Mouse (Mus musculus): Measurements from ENCODE around the gene Hist2h2aa1. TPM values are rescaled to one million over a fixed set of nuclear protein-coding genes. Genes with fewer than 3 reads are reported as not detected.
A peak's percentile ranks its signal among the peaks of the same experiment; 100 is the strongest.
"Not testable (repeated sequence)": the region's sequence is repeated elsewhere in the genome, so short reads cannot be mapped to it uniquely, and the experiment has no call there.

The Hist2h2aa1 gene
- total and polyA plus RNA-seq, 2 experiments, result 230 to 428 TPM

DNA sequence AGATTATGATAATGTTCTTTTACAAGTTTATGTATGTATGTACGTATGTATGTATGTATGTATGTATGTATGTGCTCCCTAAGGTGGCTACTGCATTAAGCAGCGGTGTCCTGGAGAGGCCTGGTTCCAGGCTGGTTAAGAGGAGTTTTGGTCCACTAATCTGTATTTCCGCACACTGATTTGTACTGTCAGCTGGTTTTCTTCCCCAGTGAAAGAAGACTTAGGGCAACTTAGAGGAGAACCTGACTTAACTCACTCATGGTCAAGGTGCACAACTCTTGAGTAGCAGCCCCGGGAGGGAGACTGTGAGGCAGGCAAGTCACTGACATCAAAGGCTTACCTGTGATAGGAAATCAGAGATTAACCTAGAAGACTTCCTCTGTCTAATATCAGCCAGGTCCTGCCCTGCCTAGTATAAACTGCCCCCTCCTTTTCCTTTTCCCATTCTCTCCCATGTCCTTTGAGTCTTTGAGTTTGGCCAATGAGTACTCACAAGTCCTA, 8.4 kb upstream of the Hist2h2aa1 start:
- WGBS, result 86% methylated on average over 4 of the region's 4 CpGs
- TF ChIP-seq CTCF (IDR thresholded peaks at IDR 0.05; ENCODE audit: low read depth, low read length) (no peak), POLR2A (IDR thresholded peaks at IDR 0.05; ENCODE audit: extremely low read depth, insufficient read depth, low read length) (no peak)
- Histone ChIP-seq H3K4me1 (ENCODE audit: control insufficient read depth, insufficient read depth, low read length) (peaks cover 5% of the 10 kb centered on the region; the same call in 1 of the 2 replicates), H3K4me3 (ENCODE audit: insufficient read depth, low read depth, low read length) (no peak overlapping the region), H3K9ac (ENCODE audit: low read depth, low read length) (no peak overlapping the region), H3K36me3 (ENCODE audit: control insufficient read depth, insufficient read depth, low read length) (no peaks in the 10 kb centered on the region), H3K27me3 (ENCODE audit: control insufficient read depth, insufficient read depth, low read length) (no peaks in the 10 kb centered on the region), H3K79me2 (ENCODE audit: control insufficient read depth, insufficient read depth, low read length) (no peaks in the 10 kb centered on the region), H3K27ac (replicated peaks; ENCODE audit: insufficient read depth, low read depth, low read length) (no peak overlapping the region)
- DNase-seq (ENCODE audit: extremely low read depth, low read depth, low spot score), result no peak

- Histone ChIP-seq H3K4me1 (ENCODE audit: control insufficient read depth, insufficient read depth, low read length) (peaks cover 5% of the 10 kb centered on the region; the same call in 1 of the 2 replicates), H3K4me3 (ENCODE audit: insufficient read depth, low read depth, low read length) (no peak overlapping the region), H3K27me3 (ENCODE audit: control insufficient read depth, insufficient read depth, low read length) (no peaks in the 10 kb centered on the region), H3K79me2 (ENCODE audit: control insufficient read depth, insufficient read depth, low read length) (no peaks in the 10 kb centered on the region), H3K36me3 (ENCODE audit: control insufficient read depth, insufficient read depth, low read length) (no peaks in the 10 kb centered on the region), H3K9ac (ENCODE audit: low read depth, low read length) (no peak overlapping the region), H3K27ac (replicated peaks; ENCODE audit: insufficient read depth, low read depth, low read length) (no peak overlapping the region)
- DNase-seq (ENCODE audit: extremely low read depth, low read depth, low spot score), result no peak
- no peak for TF ChIP-seq POLR2A (IDR thresholded peaks at IDR 0.05; ENCODE audit: extremely low read depth, insufficient read depth, low read length)
- no peak for TF ChIP-seq CTCF (IDR thresholded peaks at IDR 0.05; ENCODE audit: low read depth, low read length)
- 82% methylated on average over 7 of the region's 7 CpGs for WGBS
These were observed 7.9 kb upstream of the Hist2h2aa1 start for GRCm38 (mm10) chr3:96237335-96237903.

DNA sequence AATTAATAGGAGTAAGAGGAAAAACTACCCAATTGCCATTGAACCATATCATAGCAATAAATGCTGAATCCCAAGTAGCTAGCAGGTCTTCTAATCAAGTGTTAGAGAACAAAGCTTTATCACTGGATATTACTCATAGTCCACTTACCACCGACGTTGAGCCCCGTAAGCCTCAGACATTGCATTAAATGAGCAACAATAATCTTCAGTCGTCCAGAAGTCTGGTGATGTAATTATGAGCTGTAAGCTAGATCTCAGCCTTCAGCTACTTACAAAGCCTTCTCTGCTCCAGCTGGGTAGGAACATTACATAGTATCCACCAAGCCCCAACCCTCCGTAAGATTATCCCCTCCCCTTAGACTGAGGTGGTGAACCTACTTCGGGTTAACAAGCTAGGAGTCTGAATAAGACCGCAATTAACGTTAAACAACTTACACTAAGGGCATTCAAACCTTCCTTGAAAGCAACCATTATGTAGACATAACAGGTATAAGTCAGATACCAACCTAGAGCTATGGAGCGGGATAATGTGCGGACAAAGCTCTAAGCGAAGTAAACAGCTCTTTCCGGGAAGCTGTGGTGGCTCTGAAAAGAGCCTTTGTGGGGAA, 7.3 kb upstream of the Hist2h2aa1 start:
- Histone ChIP-seq H3K79me2 (ENCODE audit: control insufficient read depth, insufficient read depth, low read length) (no peaks in the 10 kb centered on the region), H3K27ac (replicated peaks; ENCODE audit: insufficient read depth, low read depth, low read length) (no peak overlapping the region), H3K4me1 (ENCODE audit: control insufficient read depth, insufficient read depth, low read length) (peaks cover 5% of the 10 kb centered on the region; the same call in 1 of the 2 replicates), H3K4me3 (ENCODE audit: insufficient read depth, low read depth, low read length) (no peak overlapping the region), H3K36me3 (ENCODE audit: control insufficient read depth, insufficient read depth, low read length) (no peaks in the 10 kb centered on the region), H3K27me3 (ENCODE audit: control insufficient read depth, insufficient read depth, low read length) (no peaks in the 10 kb centered on the region), H3K9ac (ENCODE audit: low read depth, low read length) (no peak overlapping the region)
- DNase-seq (ENCODE audit: extremely low read depth, low read depth, low spot score), result no peak
- WGBS, result 27% methylated on average over 12 of the region's 12 CpGs
- TF ChIP-seq CTCF (IDR thresholded peaks at IDR 0.05; ENCODE audit: low read depth, low read length), result no peak
- no peak for TF ChIP-seq POLR2A (IDR thresholded peaks at IDR 0.05; ENCODE audit: extremely low read depth, insufficient read depth, low read length)

DNA sequence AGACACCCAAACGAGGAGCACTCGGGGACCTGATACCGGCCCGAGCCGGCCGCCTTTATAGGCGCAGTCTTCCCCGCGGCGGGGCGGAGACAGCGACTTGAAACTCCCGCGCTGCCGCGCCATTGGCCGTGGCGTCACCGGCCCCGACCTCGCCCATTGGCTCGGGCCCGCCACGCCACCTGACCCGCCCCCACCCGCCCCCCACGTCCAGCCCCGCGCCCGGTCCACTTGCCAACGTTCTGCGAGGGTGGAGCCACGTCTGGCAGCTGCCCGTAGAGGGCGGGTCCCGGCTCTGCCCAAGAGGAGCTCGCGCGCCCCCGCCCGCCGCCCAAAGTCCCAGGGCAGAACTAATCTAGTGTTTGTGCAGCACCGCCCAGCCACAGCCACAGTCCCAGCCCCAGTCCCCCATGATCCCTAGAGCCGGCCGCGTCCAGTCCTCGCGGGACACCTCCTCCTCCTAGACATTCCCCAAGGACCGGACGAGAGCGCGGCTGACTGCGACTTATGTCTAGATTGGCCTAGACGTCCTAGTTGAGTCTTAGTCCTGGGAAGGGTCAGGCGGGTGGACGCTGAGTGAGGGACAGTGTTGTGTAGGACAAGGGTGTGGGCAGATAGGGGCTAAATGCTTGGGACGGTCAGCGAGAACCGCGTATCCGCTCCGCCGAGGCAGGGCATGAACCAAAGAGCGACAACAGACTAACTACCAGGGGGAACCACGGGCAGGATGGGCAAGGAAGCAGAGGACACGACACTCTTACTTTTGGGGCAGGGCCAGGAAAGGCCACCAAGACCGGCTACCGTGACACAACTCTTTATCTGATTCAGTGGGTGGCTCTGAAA, 6.1 kb upstream of the Hist2h2aa1 start, which contains the start of gene Hist2h3c2:
Hist2h3c2 (minus strand) TSS at position 174 of the 840 bp plus-strand sequence.
- peak within 1 kb of the TSS; percentile 87 for H3K27ac ChIP-seq (replicated peaks; ENCODE audit: insufficient read depth, low read depth, low read length)
- DNase-seq (ENCODE audit: extremely low read depth, low read depth, low spot score); H3K79me2 ChIP-seq (ENCODE audit: control insufficient read depth, insufficient read depth, low read length); H3K4me1 ChIP-seq (ENCODE audit: control insufficient read depth, insufficient read depth, low read length); H3K36me3 ChIP-seq (ENCODE audit: control insufficient read depth, insufficient read depth, low read length); H3K27me3 ChIP-seq (ENCODE audit: control insufficient read depth, insufficient read depth, low read length): not testable (repeated sequence)
- H3K4me3 ChIP-seq (ENCODE audit: insufficient read depth, low read depth, low read length), result peak within 1 kb of the TSS; percentile 83
- under 1% methylated on average over 21 of the region's 68 CpGs for WGBS
- peak within 1 kb of the TSS; percentile 88 for H3K9ac ChIP-seq (ENCODE audit: low read depth, low read length)

DNA sequence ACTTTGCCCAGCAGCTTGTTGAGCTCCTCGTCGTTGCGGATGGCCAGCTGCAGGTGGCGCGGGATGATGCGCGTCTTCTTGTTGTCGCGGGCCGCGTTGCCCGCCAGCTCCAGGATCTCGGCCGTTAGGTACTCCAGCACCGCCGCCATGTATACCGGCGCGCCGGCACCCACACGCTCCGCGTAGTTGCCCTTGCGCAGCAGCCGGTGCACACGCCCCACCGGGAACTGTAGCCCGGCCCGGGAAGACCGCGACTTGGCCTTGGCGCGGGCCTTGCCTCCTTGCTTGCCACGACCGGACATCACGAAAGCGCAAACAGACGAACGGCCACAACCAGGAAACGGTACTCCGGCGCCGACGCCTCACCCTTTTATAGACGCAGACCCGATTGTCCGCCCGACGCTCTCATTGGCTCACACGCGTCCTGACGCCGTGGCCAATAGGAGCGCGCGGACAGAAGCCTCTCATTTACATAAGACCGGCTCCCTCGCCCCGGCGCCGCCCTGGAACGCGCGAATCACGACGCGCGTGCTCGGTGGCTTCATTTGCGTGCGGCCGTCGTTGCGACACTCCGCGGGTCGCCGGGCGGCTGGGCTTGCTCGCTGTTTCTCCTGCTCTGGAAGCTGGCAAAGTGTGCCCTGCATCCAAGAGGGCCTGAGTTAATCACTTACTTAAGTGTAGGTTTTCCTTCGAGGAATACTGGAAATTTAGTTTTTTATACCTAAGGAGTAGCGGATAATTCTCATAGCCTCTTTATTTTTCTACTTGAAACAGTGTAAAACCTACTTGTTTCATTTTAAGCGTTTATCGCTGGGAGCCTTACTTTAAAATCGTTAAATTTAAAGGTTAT, 5.1 kb upstream of the Hist2h2aa1 start, which contains the start of gene Hist2h2aa2:
Hist2h2aa2 (minus strand) TSS at position 328 of the 850 bp plus-strand sequence.
- 3% methylated on average over 42 of the region's 85 CpGs for WGBS
- H3K4me3 ChIP-seq (ENCODE audit: insufficient read depth, low read depth, low read length), result peak within 1 kb of the TSS; percentile 83
- H3K27ac ChIP-seq (replicated peaks; ENCODE audit: insufficient read depth, low read depth, low read length), result peak within 1 kb of the TSS; percentile 87
- H3K27me3 ChIP-seq (ENCODE audit: control insufficient read depth, insufficient read depth, low read length); H3K79me2 ChIP-seq (ENCODE audit: control insufficient read depth, insufficient read depth, low read length); H3K36me3 ChIP-seq (ENCODE audit: control insufficient read depth, insufficient read depth, low read length): not testable (repeated sequence)
- H3K4me1 ChIP-seq (ENCODE audit: control insufficient read depth, insufficient read depth, low read length), result peaks cover 12% of the 10 kb centered on the region
- peak within 1 kb of the TSS; percentile 88 for H3K9ac ChIP-seq (ENCODE audit: low read depth, low read length)
- DNase-seq (ENCODE audit: extremely low read depth, low read depth, low spot score), result peak; percentile 74

All from liver, adult 2 months (tissue).